Mouse (Mus musculus) liver, postnatal 0 days (tissue): ENCODE results near the gene Agrp. TPM values are rescaled to one million over a fixed set of nuclear protein-coding genes. Genes with fewer than 3 reads are reported as not detected.

ENCODE experiments used
- ATAC-seq: fragments of 200-750 bp; cut with Nextera tagmentation; 2 replicates; pipeline ENCODE4 v1.8.0; 2017; ENCODE audit warnings: mild to moderate bottlenecking, moderate library complexity
- DNase-seq: peaks from one replicate; pipeline ENCODE4 v3.0.0-alpha.2; 2016
- H3K27ac ChIP-seq: fragments of 300-500 bp; sonication (generic); 2 replicates; pipeline ENCODE4 v1.5.1; 2014; ENCODE audit warnings: antibody characterized with exemption, moderate library complexity, mild to moderate bottlenecking, low read depth
- H3K27me3 ChIP-seq: fragments of 300-500 bp; sonication (generic); 2 replicates; pipeline ENCODE4 v1.6.1; 2014; ENCODE audit warnings: low read length, control low read depth, mixed read lengths; ENCODE audit not compliant: insufficient read depth
- H3K36me3 ChIP-seq: fragments of 300-500 bp; sonication (generic); replicated peaks from 2 replicates; pipeline ENCODE4 v1.6.1; 2014; ENCODE audit warnings: mild to moderate bottlenecking, control low read depth, low read length, moderate library complexity, mixed read lengths; ENCODE audit not compliant: insufficient read depth
- H3K4me1 ChIP-seq: fragments of 300-500 bp; sonication (generic); 2 replicates; pipeline ENCODE4 v1.6.1; 2014; ENCODE audit warnings: antibody characterized with exemption, mild to moderate bottlenecking, control low read depth; ENCODE audit not compliant: insufficient read depth
- H3K4me2 ChIP-seq: fragments of 300-500 bp; sonication (generic); 2 replicates; pipeline ENCODE4 v1.6.1; 2014; ENCODE audit warnings: low read depth, mild to moderate bottlenecking, low read length, moderate library complexity, mixed read lengths
- H3K4me3 ChIP-seq: fragments of 300-500 bp; sonication (generic); 2 replicates; pipeline ENCODE4 v1.5.1; 2014; ENCODE audit warnings: low read depth, low read length
- H3K9ac ChIP-seq: fragments of 300-500 bp; sonication (generic); replicated peaks from 2 replicates; pipeline ENCODE4 v1.6.1; 2014; ENCODE audit warnings: mild to moderate bottlenecking, moderate library complexity
- H3K9me3 ChIP-seq: fragments of 300-500 bp; sonication (generic); 2 replicates; pipeline ENCODE4 v1.6.1; 2016; ENCODE audit warnings: mild to moderate bottlenecking, control low read depth, low read length, mixed read lengths
- CTCF ChIP-seq: sonication (generic); IDR thresholded peaks from 2 replicates; pipeline ENCODE4 v1.5.1; 2016; ENCODE audit warnings: antibody characterized with exemption, low read depth
- EP300 ChIP-seq: IDR thresholded peaks from 2 replicates; pipeline ENCODE4 v1.6.1; 2016; ENCODE audit warnings: antibody characterized with exemption, low read depth, mild to moderate bottlenecking
- WGBS: fragments of 180-500 bp; shearing (Covaris S2); extraction: QIAGEN DNeasy Blood & Tissue Kit; methylation state at CpG from one replicate; pipeline ENCODE4 v1.1.7; 2014; ENCODE audit not compliant: insufficient replicate concordance; 5-methylcytosine and 5-hydroxymethylcytosine counted together
- polyA plus RNA-seq: library from polyadenylated mRNA; unstranded; fragments of >200 nt; fragmentation: Nextera tagmentation; extraction: Ambion mirVana; gene quantifications from 2 replicates; pipeline ENCODE4 v1.2.1, GENCODE M21; 2015

Gene Agrp
- polyA plus RNA-seq, 1 experiment from 2014 or later = not detected

- 66% methylated on average over 2 of the region's 2 CpGs for WGBS
- peaks cover 7% of the 10 kb centered on the region; the same call in 1 of the 2 replicates for H3K36me3 ChIP-seq
- no peak overlapping the region for H3K4me2 ChIP-seq
- no peaks in the 10 kb centered on the region for H3K9me3 ChIP-seq
- no peak overlapping the region for H3K9ac ChIP-seq
- H3K27me3 ChIP-seq = no peaks in the 10 kb centered on the region
- no peak for DNase-seq
- peaks cover 13% of the 10 kb centered on the region for H3K4me1 ChIP-seq
- H3K4me3 ChIP-seq = no peak overlapping the region
- no peak for TF ChIP-seq CTCF
- no peak for TF ChIP-seq EP300
- no peak for ATAC-seq
- no peak overlapping the region for H3K27ac ChIP-seq
Observed at GRCm38 (mm10) chr8:105550083-105550482, 87.1 kb downstream of the Agrp start.

GRCm38 (mm10) chr8:105549506-105549905 is 87.7 kb downstream of the Agrp start:
- ATAC-seq = no peak
- DNase-seq = no peak
- H3K36me3 ChIP-seq = peaks cover 7% of the 10 kb centered on the region; the same call in 1 of the 2 replicates
- WGBS = 79% methylated on average over 1 of the region's 1 CpGs
- H3K4me1 ChIP-seq = peaks cover 19% of the 10 kb centered on the region
- no peaks in the 10 kb centered on the region for H3K27me3 ChIP-seq
- no peak overlapping the region for H3K4me3 ChIP-seq
- no peak overlapping the region for H3K4me2 ChIP-seq
- H3K9me3 ChIP-seq = no peaks in the 10 kb centered on the region
- no peak overlapping the region for H3K9ac ChIP-seq
- no peak for TF ChIP-seq CTCF
- no peak for TF ChIP-seq EP300
- no peak overlapping the region for H3K27ac ChIP-seq

DNA sequence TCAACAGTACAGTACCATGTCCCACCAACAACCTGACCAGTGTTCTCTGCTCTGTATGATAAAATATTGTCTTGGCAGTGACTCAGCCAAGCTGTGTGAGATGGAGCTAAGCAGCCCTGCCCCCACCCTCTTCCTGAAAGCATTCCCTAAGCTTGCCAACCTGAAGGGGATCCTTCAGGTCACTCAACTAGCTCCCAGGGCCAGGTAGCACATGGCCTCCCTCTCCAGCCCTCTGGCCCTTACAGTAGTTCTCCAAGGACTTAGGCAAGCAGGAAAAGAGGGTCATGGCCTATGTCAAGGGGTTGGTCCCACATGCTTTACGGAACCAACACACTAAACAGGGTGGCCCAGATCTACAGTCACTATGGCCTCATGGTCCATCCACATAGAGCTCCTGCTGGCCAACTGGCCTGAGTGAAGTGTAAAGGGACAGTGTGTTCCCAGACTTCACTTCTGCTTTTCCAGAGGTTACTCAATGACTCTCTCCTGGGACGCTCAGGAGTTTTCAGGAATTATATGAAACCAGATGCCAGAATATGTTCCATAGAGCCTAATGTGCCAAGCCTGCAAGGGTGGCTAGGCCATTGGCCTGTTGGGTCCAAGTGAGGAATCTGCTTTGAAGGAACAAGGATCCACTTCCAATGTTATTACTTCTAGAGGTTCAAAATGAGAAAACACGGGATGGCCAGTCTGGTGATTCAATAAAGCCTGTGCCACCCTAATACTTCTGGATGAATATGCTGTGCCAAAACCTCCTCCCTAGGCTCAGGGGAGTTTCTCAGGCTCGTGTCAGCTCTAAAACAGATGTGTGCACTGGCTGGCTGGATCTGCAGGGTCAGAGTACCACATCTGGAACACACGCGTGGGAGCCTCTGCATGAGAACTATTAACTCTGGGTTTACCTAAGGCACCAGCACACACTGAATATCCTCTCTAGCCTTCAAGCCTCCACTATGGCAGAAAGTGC is 90.5 kb downstream of the Agrp start:
- no peak for TF ChIP-seq CTCF
- TF ChIP-seq EP300 = no peak
- H3K27me3 ChIP-seq = no peaks in the 10 kb centered on the region
- no peak overlapping the region for H3K9ac ChIP-seq
- DNase-seq (no peak), ATAC-seq (no peak)
- H3K27ac ChIP-seq = 0 out of 2 replicates have a peak overlapping the region, but pooled peaks have one; percentile 29
- no peaks in the 10 kb centered on the region for H3K9me3 ChIP-seq
- 79% methylated on average over 6 of the region's 6 CpGs for WGBS
- H3K4me2 ChIP-seq = no peak overlapping the region
- peaks cover 43% of the 10 kb centered on the region for H3K4me1 ChIP-seq
- peaks cover 5% of the 10 kb centered on the region; the same call in 1 of the 2 replicates for H3K36me3 ChIP-seq
- no peak overlapping the region for H3K4me3 ChIP-seq

- Histone ChIP-seq H3K27ac (no peak overlapping the region), H3K36me3 (peaks cover 7% of the 10 kb centered on the region; the same call in 1 of the 2 replicates), H3K4me2 (no peak overlapping the region), H3K4me3 (no peak overlapping the region), H3K9ac (no peak overlapping the region), H3K9me3 (no peaks in the 10 kb centered on the region), H3K4me1 (peaks cover 48% of the 10 kb centered on the region), H3K27me3 (no peaks in the 10 kb centered on the region)
- WGBS = 84% methylated on average over 3 of the region's 3 CpGs
- TF ChIP-seq EP300 (no peak), CTCF (no peak)
- no peak for DNase-seq
- no peak for ATAC-seq
Observed at GRCm38 (mm10) chr8:105545249-105545648, 91.9 kb downstream of the Agrp start.

GRCm38 (mm10) chr8:105544544-105545205 is 92.5 kb downstream of the Agrp start:
- peaks cover 48% of the 10 kb centered on the region for H3K4me1 ChIP-seq
- WGBS = 62% methylated on average over 7 of the region's 7 CpGs
- H3K9me3 ChIP-seq = no peaks in the 10 kb centered on the region
- no peak for ATAC-seq
- no peak for DNase-seq
- H3K27me3 ChIP-seq = no peaks in the 10 kb centered on the region
- no peak overlapping the region for H3K27ac ChIP-seq
- no peak overlapping the region for H3K9ac ChIP-seq
- no peak overlapping the region for H3K4me3 ChIP-seq
- TF ChIP-seq EP300 (no peak), CTCF (no peak)
- peaks cover 7% of the 10 kb centered on the region; the same call in 1 of the 2 replicates for H3K36me3 ChIP-seq
- no peak overlapping the region for H3K4me2 ChIP-seq

DNA sequence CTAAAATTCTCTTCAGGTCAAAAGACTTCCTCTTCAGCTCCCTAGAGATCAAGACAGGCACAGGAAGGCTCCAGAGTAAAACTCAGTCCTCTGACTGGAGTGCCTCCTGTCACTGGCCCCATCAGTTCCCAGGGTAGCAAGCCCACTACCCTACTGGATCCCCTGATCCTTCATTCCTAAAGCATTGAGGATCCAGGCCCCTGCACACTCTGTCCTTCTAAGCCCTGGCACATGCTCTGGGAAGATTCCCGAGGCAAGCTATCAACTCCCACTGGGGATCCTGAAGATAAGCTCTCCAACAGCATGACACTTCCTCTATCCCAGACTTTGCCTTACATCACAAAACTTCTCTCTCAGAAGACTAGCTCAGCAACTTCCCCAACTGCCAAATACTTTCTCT is 93.5 kb downstream of the Agrp start:
- Histone ChIP-seq H3K9me3 (no peaks in the 10 kb centered on the region), H3K4me1 (peaks cover 48% of the 10 kb centered on the region), H3K27me3 (no peaks in the 10 kb centered on the region), H3K4me2 (no peak overlapping the region), H3K9ac (no peak overlapping the region), H3K36me3 (peaks cover 15% of the 10 kb centered on the region), H3K27ac (no peak overlapping the region), H3K4me3 (no peak overlapping the region)
- DNase-seq = no peak
- 18% methylated on average over 1 of the region's 1 CpGs for WGBS
- no peak for ATAC-seq
- no peak for TF ChIP-seq CTCF
- TF ChIP-seq EP300 = no peak
